Mouse (Mus musculus) gonadal fat pad, adult 2 months (tissue): ENCODE results near the gene Siae. TPM values are rescaled to one million over a fixed set of nuclear protein-coding genes. Genes with fewer than 3 reads are reported as not detected.

ENCODE experiments used
- DNase-seq: peaks from one replicate; pipeline ENCODE4 v3.0.0-alpha.2; 2012; ENCODE audit warnings: low read depth
- polyA plus RNA-seq: library from polyadenylated mRNA; depleted of rRNA; stranded (reverse); fragments of >200 nt; gene quantifications from 2 replicates; pipeline ENCODE4 v1.2.3, GENCODE M21; 2012; rRNA removed

The Siae gene
- 13.6 and 14.4 TPM in 2 replicates for polyA plus RNA-seq

GRCm38 (mm10) chr9:37554838-37555748 lies at the start of gene Siae:
TSS of gene Siae (plus strand) at chr9:37555698.
- no peak for DNase-seq

- no peak for DNase-seq
Observed at GRCm38 (mm10) chr9:37506023-37506422, 49.5 kb upstream of the Siae start.

GRCm38 (mm10) chr9:37512097-37512496 lies 43.4 kb upstream of the Siae start:
- DNase-seq: no peak

- no peak for DNase-seq
Observed at GRCm38 (mm10) chr9:37514456-37514855, 41.0 kb upstream of the Siae start.

GRCm38 (mm10) chr9:37517467-37517866 lies 38.0 kb upstream of the Siae start:
- no peak for DNase-seq

GRCm38 (mm10) chr9:37518991-37519390 lies 36.5 kb upstream of the Siae start:
- no peak for DNase-seq

- no peak for DNase-seq
Observed at GRCm38 (mm10) chr9:37519995-37520394, 35.5 kb upstream of the Siae start.

- DNase-seq: no peak
Observed at GRCm38 (mm10) chr9:37525461-37525860, 30.0 kb upstream of the Siae start.

- no peak for DNase-seq
Observed at GRCm38 (mm10) chr9:37526443-37527395, 28.8 kb upstream of the Siae start.

GRCm38 (mm10) chr9:37527396-37528224 lies 27.9 kb upstream of the Siae start, which contains the start of gene Esam:
TSS of gene Esam (plus strand) at chr9:37528078.
- DNase-seq: no peak

GRCm38 (mm10) chr9:37528225-37528970 lies 27.1 kb upstream of the Siae start:
- DNase-seq: no peak

GRCm38 (mm10) chr9:37530031-37530887 lies 25.2 kb upstream of the Siae start:
- no peak for DNase-seq

- no peak for DNase-seq
Observed at GRCm38 (mm10) chr9:37530888-37531705, 24.4 kb upstream of the Siae start.

- no peak for DNase-seq
Observed at GRCm38 (mm10) chr9:37536851-37537250, 18.6 kb upstream of the Siae start.

GRCm38 (mm10) chr9:37537658-37538250 lies 17.7 kb upstream of the Siae start:
- no peak for DNase-seq

GRCm38 (mm10) chr9:37539170-37540025 lies 16.1 kb upstream of the Siae start, which contains the start of gene Vsig2:
TSS of gene Vsig2 (plus strand) at chr9:37539255.
- no peak for DNase-seq

- DNase-seq: no peak
Observed at GRCm38 (mm10) chr9:37540226-37540625, 15.3 kb upstream of the Siae start.
